Mouse (Mus musculus): ENCODE results near the gene Vmn1r47.
"Not testable (repeated sequence)": the region's sequence is repeated elsewhere in the genome, so short reads cannot be mapped to it uniquely, and the experiment has no call there.

Gene Vmn1r47

GRCm38 (mm10) chr6:90015847-90016246 lies at the start of gene Vmn1r47:
Vmn1r47 (plus strand) TSS chr6:90016147.
- not testable (repeated sequence) for DNase-seq

DNA sequence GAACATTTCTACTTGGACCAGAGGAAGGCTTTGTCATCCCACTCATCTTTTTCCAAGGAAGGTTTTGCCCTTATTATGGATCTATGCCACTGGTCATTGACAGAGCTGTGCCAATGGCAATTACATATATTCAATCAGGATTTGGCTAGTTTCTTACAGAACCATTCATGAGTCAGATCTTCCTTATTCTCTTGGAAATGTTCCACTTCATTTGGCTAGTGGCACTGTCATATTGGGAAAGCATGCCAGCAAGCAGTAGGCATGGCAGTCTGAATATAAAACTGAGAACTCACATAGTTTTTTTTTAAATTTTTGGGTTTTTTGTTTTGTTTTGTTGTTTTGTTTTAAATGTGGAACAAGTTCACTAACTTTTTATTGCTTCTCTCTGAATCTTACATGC lies 49.6 kb upstream of the Vmn1r47 start:
- no peak for DNase-seq

GRCm38 (mm10) chr6:89969013-89969412 lies 46.9 kb upstream of the Vmn1r47 start, which contains the start of gene Vmn1r46:
Vmn1r46 (plus strand) TSS chr6:89969313.
- DNase-seq, result no peak

GRCm38 (mm10) chr6:89985989-89986388 lies 30.0 kb upstream of the Vmn1r47 start:
- no peak for DNase-seq

GRCm38 (mm10) chr6:90036741-90037140 lies 20.8 kb downstream of the Vmn1r47 start, which contains the start of gene Vmn1r48:
Vmn1r48 (minus strand) TSS chr6:90036841.
- not testable (repeated sequence) for DNase-seq
